Mouse (Mus musculus) adrenal gland, postnatal 0 days (tissue): Measurements from ENCODE around the gene Cylc2. TPM values are rescaled to one million over a fixed set of nuclear protein-coding genes. Genes with fewer than 3 reads are reported as not detected.

Experiments used
- polyA plus RNA-seq: library from polyadenylated mRNA; unstranded; fragments of >200 nt; fragmentation: Nextera tagmentation; extraction: Ambion mirVana; gene quantifications from 2 replicates; pipeline ENCODE4 v1.2.1, GENCODE M21; 2015

Gene Cylc2
- not detected in 2 replicates for polyA plus RNA-seq

GRCm38 (mm10) chr4:51216378-51216777, at the start of gene Cylc2:
Gene Cylc2 (plus strand): TSS chr4:51216678.

